Mouse (Mus musculus): ENCODE measurements at regions not wholly inside any gene's neighbourhood (a gene's known extent, or its start where the extent isn't known, plus 50 kb on each side); places are given as distances from the start of the nearest gene placed in this dataset.
"Not testable (repeated sequence)": the region's sequence is repeated elsewhere in the genome, so short reads cannot be mapped to it uniquely, and the experiment has no call there.

DNA sequence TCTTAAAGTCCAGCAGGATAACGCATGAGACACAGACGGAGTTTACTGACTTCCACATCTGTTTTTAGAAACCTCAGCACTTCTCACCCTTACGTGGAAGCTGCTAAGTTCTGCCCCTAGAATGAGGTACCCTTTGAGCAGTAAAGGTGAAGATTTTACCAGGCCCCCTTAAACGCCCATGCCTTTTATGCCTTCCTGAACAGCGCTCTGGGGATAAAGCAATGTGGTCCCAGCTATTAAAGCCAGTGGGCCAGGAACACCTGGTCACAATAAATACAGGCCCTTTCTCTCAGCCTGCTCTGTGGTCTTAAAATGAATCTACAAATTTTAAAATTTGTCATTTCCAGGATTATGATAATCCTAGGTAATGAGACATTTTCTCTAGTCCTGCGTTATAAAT, 57.9 kb downstream of the Llph start:
- no peak for DNase-seq

DNA sequence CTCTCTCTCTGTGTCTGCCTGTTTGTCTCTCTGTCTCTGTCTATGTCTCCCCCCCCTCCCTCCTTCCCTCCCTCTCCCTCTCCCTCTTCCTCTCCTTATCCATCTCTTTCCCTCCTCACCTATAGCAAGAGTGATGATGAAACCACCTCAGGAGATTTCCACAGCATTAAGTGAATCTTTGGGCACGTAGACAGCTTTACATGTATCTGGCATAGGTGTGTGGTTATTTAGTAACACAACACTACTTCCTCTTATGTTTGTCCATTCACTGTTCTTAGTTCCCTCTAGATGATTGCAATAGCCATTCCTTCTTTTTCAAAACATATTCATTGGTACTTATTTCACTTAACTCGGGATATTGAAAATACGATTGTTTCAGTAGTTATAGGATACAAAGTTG, 65.0 kb downstream of the Llph start:
- no peak for DNase-seq

GRCm38 (mm10) chr10:120293381-120293780, 66.5 kb downstream of the Llph start:
- not testable (repeated sequence) for DNase-seq

DNA sequence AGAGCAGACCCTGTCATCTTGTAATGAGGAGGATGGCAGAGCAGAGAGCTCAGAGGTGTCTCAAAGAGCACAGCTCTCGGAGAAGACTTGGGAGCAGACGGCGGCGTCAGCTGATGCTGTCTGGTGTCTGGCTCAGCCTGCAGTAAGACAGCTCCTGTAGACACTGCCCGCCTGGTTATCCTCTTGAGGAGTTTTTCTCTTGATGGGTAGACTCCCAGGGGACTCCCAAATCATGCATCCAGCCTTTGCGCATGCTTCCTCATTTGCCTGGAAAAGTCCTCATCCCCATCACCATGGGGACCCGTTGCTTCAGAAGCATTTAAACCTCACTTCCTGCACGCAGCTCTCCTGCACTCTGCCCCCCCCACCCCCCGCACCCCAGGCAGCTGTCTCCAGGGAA, 67.6 kb downstream of the Llph start:
- no peak for DNase-seq

GRCm38 (mm10) chr10:120297311-120297710, 70.4 kb downstream of the Llph start:
- DNase-seq, result no peak

DNA sequence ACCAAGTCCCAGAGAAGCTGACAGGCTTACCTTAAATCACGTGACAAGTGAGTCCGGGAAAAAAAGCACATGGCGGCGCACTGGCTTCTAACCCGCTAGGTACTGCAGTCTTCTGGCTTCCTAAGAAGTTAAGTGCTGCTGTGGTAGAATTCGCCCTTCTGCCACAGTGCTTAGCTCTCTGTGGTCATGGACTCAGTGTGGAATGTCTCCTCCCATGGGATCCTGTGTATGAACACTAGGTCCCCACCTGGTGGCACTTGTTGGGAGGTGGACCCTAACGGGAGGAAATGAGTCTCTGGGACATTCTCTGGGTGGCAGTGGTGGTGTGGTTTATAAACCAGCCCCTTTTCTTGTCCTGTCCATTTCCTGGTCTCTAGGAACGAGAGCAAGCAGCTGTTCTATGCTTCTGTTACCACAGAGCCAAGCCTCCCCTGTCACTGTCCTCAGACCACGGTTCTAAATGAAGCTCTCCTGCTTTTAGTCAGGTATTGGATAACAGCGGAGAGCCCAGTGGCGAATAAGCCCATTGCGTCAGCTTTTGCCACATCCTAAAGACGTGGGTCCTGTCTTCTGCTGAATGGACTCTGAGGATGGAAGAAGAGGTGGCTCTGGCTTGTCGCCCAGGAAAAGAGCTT, 71.5 kb downstream of the Llph start:
- DNase-seq, result no peak

DNA sequence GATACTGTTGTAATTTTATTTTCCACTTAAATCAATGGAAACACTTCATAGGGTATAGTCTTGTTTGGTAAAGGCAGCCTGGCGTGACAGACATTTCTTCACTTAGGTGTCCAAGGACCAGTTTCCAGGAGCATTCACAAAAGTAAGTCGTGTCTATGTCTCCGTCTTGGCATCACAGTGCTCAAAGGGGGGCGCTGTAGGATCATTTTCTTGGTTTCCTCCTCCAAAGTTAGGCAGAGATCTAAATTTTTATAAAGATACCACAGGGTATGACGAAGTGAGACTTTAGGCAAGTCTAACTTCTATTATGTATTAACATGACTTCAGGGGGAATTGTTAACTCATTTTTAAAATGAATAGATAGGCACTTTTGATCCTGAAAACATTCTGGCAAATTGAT, 79.1 kb downstream of the Llph start:
- peak; percentile 78 to 87 for DNase-seq

DNA sequence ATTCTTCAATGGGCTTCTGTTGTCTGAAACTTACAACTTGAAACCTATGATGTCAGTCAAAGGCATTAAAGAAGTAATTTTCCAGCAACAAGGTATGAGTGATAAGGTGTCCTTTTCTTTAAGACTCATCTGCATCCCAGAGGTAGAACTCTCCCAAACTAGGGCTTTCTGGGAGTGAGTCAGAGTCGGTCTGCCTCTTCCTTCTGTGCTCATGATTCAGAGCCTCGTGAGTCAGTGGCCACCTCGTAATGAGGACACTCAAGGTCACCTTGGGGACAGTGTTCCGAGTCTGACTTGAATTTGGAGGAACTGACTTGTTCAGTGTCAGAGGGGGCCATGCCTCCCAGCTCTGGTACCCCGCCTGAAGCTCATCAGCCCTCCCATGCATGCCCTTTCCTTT, 81.8 kb downstream of the Llph start:
- DNase-seq, result peak; percentile 78 to 79
